Mouse (Mus musculus): Measurements from ENCODE around the gene Tln1.

GRCm38 (mm10) chr4:43564231-43564630, 1.7 kb upstream of the Tln1 start:
- TF ChIP-seq CTCF (IDR thresholded peaks at IDR 0.05; ENCODE audit: insufficient read depth, low read length), result no peak
- TF ChIP-seq POLR2A (IDR thresholded peaks at IDR 0.05; ENCODE audit: borderline replicate concordance, extremely low read depth, low read depth, low read length), result no peak
